In genomic region chr7:109230806-109231205, GRCm38 (mm10) we compare ENCODE assay signal across 8 mouse cellular contexts. TPM values are rescaled to one million over a fixed set of nuclear protein-coding genes. Genes with fewer than 3 reads are reported as not detected.
DNase-seq lines count a peak whose midpoint lies in the region; ATAC-seq lines count a peak whose summit lies in the region.

No protein-coding gene starts in this region.

- H3K27me3 ChIP-seq in heart, embryonic 12.5 days (replicated peaks) = 0 out of 2 replicates have a peak, but pooled peaks cover 4% of the 10 kb centered on the region
- H3K27me3 ChIP-seq in midbrain, embryonic 11.5 days (ENCODE audit: control insufficient read depth, insufficient read depth, low read length) = no peaks in the 10 kb centered on the region

- ATAC-seq in heart, embryonic 12.5 days (ENCODE audit: insufficient number of reproducible peaks, low FRiP score) = no peak
- ATAC-seq in midbrain, embryonic 11.5 days (ENCODE audit: low FRiP score) = peak; percentile 33

- no peak overlapping the region for H3K9ac ChIP-seq in heart, embryonic 12.5 days
- H3K9ac ChIP-seq in midbrain, embryonic 11.5 days (ENCODE audit: low read length) = no peak overlapping the region

- H3K27ac ChIP-seq in heart, embryonic 12.5 days (ENCODE audit: poor library complexity, severe bottlenecking) = no peak overlapping the region
- H3K27ac ChIP-seq in midbrain, embryonic 11.5 days (ENCODE audit: low read depth, low read length) = no peak overlapping the region

- no peaks in the 10 kb centered on the region for H3K36me3 ChIP-seq in heart, embryonic 12.5 days
- H3K36me3 ChIP-seq in midbrain, embryonic 11.5 days (ENCODE audit: control insufficient read depth, insufficient read depth, low read length) = no peaks in the 10 kb centered on the region

- no peaks in the 10 kb centered on the region for H3K4me1 ChIP-seq in heart, embryonic 12.5 days (replicated peaks)
- H3K4me1 ChIP-seq in midbrain, embryonic 11.5 days (ENCODE audit: control insufficient read depth, insufficient read depth, low read length) = peaks cover 46% of the 10 kb centered on the region

- peak; percentile 45 for DNase-seq in heart, adult 8-10 months (ENCODE audit: low spot score)
- peak; percentile 74 for DNase-seq in cerebellum, adult 8-10 months
- peak; percentile 52 to 89 for DNase-seq in frontal cortex, adult 2 months (ENCODE audit: extremely low spot score in 1 of 2, low spot score in 1 of 2)
- DNase-seq in kidney, adult 18-20 months = peak; percentile 48
- DNase-seq in left cerebral cortex, postnatal 14 days (ENCODE audit: low spot score in 2 of 2) = peak; percentile 77 to 88
- DNase-seq in midbrain, embryonic 11.5 days (ENCODE audit: low spot score, missing footprints) = peak; percentile 94
- peak; percentile 28 to 40 for DNase-seq in spleen, postnatal 36 days (ENCODE audit: low spot score in 2 of 2)

- no peaks in the 10 kb centered on the region for H3K9me3 ChIP-seq in heart, embryonic 12.5 days (replicated peaks)
- no peaks in the 10 kb centered on the region for H3K9me3 ChIP-seq in midbrain, embryonic 11.5 days (ENCODE audit: control insufficient read depth, low read length)

- no peak overlapping the region for H3K4me3 ChIP-seq in heart, embryonic 12.5 days
- H3K4me3 ChIP-seq in midbrain, embryonic 11.5 days (ENCODE audit: low read depth, low read length) = no peak overlapping the region

- WGBS in heart, embryonic 12.5 days = 31% methylated on average over 2 of the region's 2 CpGs
- 15% methylated on average over 2 of the region's 2 CpGs for WGBS in midbrain, embryonic 11.5 days

- H3K4me2 ChIP-seq in heart, embryonic 12.5 days = no peak overlapping the region
- H3K4me2 ChIP-seq in midbrain, embryonic 11.5 days = no peak overlapping the region

- intact Hi-C loops in left cerebral cortex, postnatal 14 days (cut with DNase I) = no loop called here

RNA-seq across cellular contexts. Expression of gene Lmo1, which starts 55.8 kb away (rescaled TPM):
- 1 to 10 TPM; 2.1 to 3.7 (median 3.2) TPM for total RNA-seq in heart, adult 8-10 months (2022)
- polyA plus RNA-seq in heart, embryonic 12.5 days (2016; fragmentation: Nextera tagmentation; extraction: Ambion mirVana) = 1.6 and 2.0 TPM in 2 replicates
- 35.1 and 35.6 TPM in 2 replicates for polyA plus RNA-seq in frontal cortex, adult 2 months (2012; rRNA removed)
- 10 to 100 TPM; 14.6 to 17.5 TPM for total RNA-seq in left cerebral cortex, postnatal 14 days (2021)
- 117 and 124 TPM in 2 replicates for polyA plus RNA-seq in midbrain, embryonic 11.5 days (2014; fragmentation: Nextera tagmentation; extraction: Ambion mirVana)

Comparison
In these comparisons a context has a peak if more than half of its experiments do, and no peak if none do; other contexts are left out.
1. DNase-seq: peak in every context shown above with its lines; median percentile 94 in midbrain, embryonic 11.5 days; 82 in left cerebral cortex, postnatal 14 days; 74 in cerebellum, adult 8-10 months; 70 in frontal cortex, adult 2 months; 48 in kidney, adult 18-20 months; 45 in heart, adult 8-10 months; 34 in spleen, postnatal 36 days.
2. RNA of gene Lmo1, which starts 55.8 kb away (polyA plus RNA-seq): 117 to 124 TPM in midbrain, embryonic 11.5 days and 35.1 to 35.6 TPM in frontal cortex, adult 2 months; 1.6 to 2.0 TPM in heart, embryonic 12.5 days; every median in the first group is over 10 times any median in the second.